Comparison of ENCODE assay signal across 17 mouse cellular contexts in the genomic region with DNA sequence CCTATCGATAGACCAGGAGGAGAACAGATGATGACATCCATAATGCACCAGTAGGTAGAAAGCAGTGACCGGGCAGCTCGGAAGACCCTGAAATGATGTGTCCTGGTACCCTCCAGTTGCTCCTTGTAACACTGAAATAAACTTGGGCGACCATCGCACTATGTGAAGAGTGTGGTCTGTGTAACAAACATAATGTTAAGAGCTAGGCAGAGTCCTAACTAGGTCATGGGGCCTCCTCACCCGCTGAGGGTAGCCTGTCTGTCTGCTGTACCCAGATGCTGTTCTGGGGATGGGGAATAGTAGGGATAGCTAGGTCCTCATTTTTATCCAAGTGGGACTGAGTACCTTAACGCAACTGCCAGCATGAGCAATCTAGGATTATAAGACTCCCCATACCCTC.
DNase-seq lines count a peak whose midpoint lies in the region.
"Had no signal": no experiment of that assay in that cellular context is flagged by ENCODE, and none has a peak within 500 bp of the region (broad histone marks: within the 10 kb centered on the region; RNA-seq: fewer than 3 reads in every experiment).

No protein-coding gene starts in this region.

- peak; percentile 2 for DNase-seq in retina, embryonic 14.5 days (ENCODE audit: low spot score)
- DNase-seq in retina, postnatal 1 day = no peak
- peak; percentile 63 for DNase-seq in thymus, postnatal 14 days
- peak; percentile 60 for DNase-seq in thymus, postnatal 4 days
- no peak for DNase-seq in spleen, postnatal 36 days (ENCODE audit: low spot score in 2 of 2)
- no peak for DNase-seq in layer of hippocampus, postnatal 14 days (ENCODE audit: low spot score in 2 of 2)
- DNase-seq: adrenal gland, postnatal 10 days; adrenal gland, postnatal 36 days; B cell, adult 2 months; cerebellum, adult 18-20 months; cerebellum, adult 9-11 months; cerebellum, postnatal 25 days; forebrain, postnatal 0 days; gastrocnemius, adult 2 months; gastrocnemius, postnatal 14 days; heart, adult 2 months; heart, postnatal 36 days had no signal

Comparison
In these comparisons a context has a peak if more than half of its experiments do, and no peak if none do; other contexts are left out.
1. DNase-seq: peak in retina, embryonic 14.5 days (single experiment), thymus, postnatal 14 days (single experiment) and thymus, postnatal 4 days (single experiment); none in retina, postnatal 1 day (single experiment), spleen, postnatal 36 days (0 of 2) and layer of hippocampus, postnatal 14 days (0 of 2).